Mouse (Mus musculus): Measurements from ENCODE around the gene Olfr223. TPM values are rescaled to one million over a fixed set of nuclear protein-coding genes. Genes with fewer than 3 reads are reported as not detected.

The Olfr223 gene
- polyA plus RNA-seq, 1 experiment from 2014 or later = not detected

DNA sequence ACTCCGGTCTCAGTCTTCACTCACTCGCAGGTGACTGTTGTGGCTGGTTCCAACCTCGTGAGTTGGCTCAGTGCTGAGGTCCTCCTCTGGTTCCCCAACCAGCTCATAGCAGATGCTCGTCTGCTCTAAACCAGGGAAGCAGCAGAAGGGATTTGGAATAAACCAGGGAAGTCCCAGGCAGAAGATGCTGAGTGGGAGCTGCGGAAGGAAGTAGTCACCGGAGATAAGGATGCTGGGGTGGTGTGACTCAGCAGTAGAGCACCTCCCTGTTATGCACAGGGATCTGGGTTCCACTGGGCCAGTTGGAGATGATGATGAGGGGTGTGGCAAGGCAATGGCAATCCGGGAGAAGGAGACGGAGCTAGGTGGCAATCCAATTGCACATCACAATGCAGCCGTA is 49.1 kb downstream of the Olfr223 start:
- WGBS = 79% methylated on average over 9 of the region's 9 CpGs
- ATAC-seq = no peak
- Histone ChIP-seq H3K9me3 (ENCODE audit: control insufficient read depth) (no peaks in the 10 kb centered on the region), H3K4me3 (ENCODE audit: low read depth, low read length) (no peak overlapping the region), H3K27ac (ENCODE audit: low read depth, low read length) (no peak overlapping the region), H3K36me3 (ENCODE audit: control insufficient read depth, insufficient read depth) (no peaks in the 10 kb centered on the region), H3K4me1 (replicated peaks; ENCODE audit: control insufficient read depth, insufficient read depth, low read length) (no peaks in the 10 kb centered on the region), H3K9ac (ENCODE audit: low read depth, low read length) (no peak overlapping the region), H3K4me2 (replicated peaks; ENCODE audit: low read depth) (no peak overlapping the region), H3K27me3 (replicated peaks; ENCODE audit: control insufficient read depth, insufficient read depth, low read length) (no peaks in the 10 kb centered on the region)
- TF ChIP-seq CTCF (IDR thresholded peaks at IDR 0.05; ENCODE audit: low read depth) = no peak

DNA sequence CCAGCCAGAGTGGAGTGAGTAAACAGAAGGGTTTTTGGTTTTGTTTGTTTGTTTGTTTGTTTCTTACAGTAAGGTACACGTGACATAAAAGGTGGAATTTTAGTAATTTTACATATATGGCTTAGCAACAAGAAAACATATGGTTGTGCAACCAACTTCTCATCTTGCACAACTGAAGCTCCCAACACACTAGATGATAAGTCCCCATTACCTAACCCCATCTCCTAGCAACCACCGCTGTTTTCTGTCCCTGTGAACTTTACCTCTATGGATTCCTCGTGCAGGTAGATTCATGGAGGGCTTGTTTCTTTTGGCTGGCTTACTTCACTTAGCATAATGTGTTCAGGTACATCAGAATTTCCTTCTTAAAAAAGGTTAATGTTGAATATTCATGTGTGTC is 49.7 kb downstream of the Olfr223 start:
- WGBS = 49% methylated on average over 3 of the region's 3 CpGs
- H3K27me3 ChIP-seq (replicated peaks; ENCODE audit: control insufficient read depth, insufficient read depth, low read length) = no peaks in the 10 kb centered on the region
- no peak overlapping the region for H3K27ac ChIP-seq (ENCODE audit: low read depth, low read length)
- no peaks in the 10 kb centered on the region for H3K9me3 ChIP-seq (ENCODE audit: control insufficient read depth)
- no peaks in the 10 kb centered on the region for H3K4me1 ChIP-seq (replicated peaks; ENCODE audit: control insufficient read depth, insufficient read depth, low read length)
- no peak for TF ChIP-seq CTCF (IDR thresholded peaks at IDR 0.05; ENCODE audit: low read depth)
- H3K36me3 ChIP-seq (ENCODE audit: control insufficient read depth, insufficient read depth) = no peaks in the 10 kb centered on the region
- no peak overlapping the region for H3K4me2 ChIP-seq (replicated peaks; ENCODE audit: low read depth)
- H3K9ac ChIP-seq (ENCODE audit: low read depth, low read length) = no peak overlapping the region
- H3K4me3 ChIP-seq (ENCODE audit: low read depth, low read length) = no peak overlapping the region
- no peak for ATAC-seq

DNA sequence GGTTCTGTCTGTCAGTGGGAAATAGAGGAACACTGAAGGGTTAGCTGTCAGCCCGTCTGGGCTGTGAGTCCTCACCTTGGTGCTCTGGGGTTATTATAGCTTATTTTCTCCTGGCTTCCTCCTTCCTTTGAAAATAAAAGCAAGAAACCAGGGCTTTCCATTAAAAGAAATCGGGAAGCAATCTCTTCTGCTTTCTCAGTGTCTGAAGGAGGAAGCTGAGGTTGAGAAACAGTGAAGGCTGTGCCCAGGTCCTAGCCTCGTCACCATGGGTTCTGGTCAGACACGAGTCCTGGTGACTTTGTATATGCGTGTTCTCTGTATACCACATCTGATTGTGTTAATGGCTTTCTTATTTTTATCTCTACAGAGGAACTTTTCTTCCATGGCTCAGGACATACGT is 50.6 kb downstream of the Olfr223 start:
- no peaks in the 10 kb centered on the region for H3K36me3 ChIP-seq (ENCODE audit: control insufficient read depth, insufficient read depth)

GRCm38 (mm10) chr11:59541324-59541723 is 51.8 kb downstream of the Olfr223 start, which contains the start of gene Nlrp3:
Nlrp3 (plus strand) TSS chr11:59541568.
- H3K4me1 ChIP-seq (replicated peaks; ENCODE audit: control insufficient read depth, insufficient read depth, low read length) = no peaks in the 10 kb centered on the region
- no peak within 1 kb of the TSS for H3K9ac ChIP-seq (ENCODE audit: low read depth, low read length)
- H3K27ac ChIP-seq (ENCODE audit: low read depth, low read length) = no peak within 1 kb of the TSS
- H3K27me3 ChIP-seq (replicated peaks; ENCODE audit: control insufficient read depth, insufficient read depth, low read length) = no peaks in the 10 kb centered on the region
- 61% methylated on average over 3 of the region's 3 CpGs for WGBS
- no peak within 1 kb of the TSS for H3K4me3 ChIP-seq (ENCODE audit: low read depth, low read length)
- H3K4me2 ChIP-seq (replicated peaks; ENCODE audit: low read depth) = no peak within 1 kb of the TSS
- no peak for ATAC-seq
- H3K9me3 ChIP-seq (ENCODE audit: control insufficient read depth) = no peaks in the 10 kb centered on the region
- no peaks in the 10 kb centered on the region for H3K36me3 ChIP-seq (ENCODE audit: control insufficient read depth, insufficient read depth)
- no peak for TF ChIP-seq CTCF (IDR thresholded peaks at IDR 0.05; ENCODE audit: low read depth)

More for the DNA sequence above, 50.6 kb downstream of the Olfr223 start:
- Histone ChIP-seq H3K4me3 (ENCODE audit: low read depth, low read length) (no peak overlapping the region), H3K27ac (ENCODE audit: low read depth, low read length) (no peak overlapping the region), H3K9me3 (ENCODE audit: control insufficient read depth) (no peaks in the 10 kb centered on the region), H3K4me2 (replicated peaks; ENCODE audit: low read depth) (no peak overlapping the region), H3K27me3 (replicated peaks; ENCODE audit: control insufficient read depth, insufficient read depth, low read length) (no peaks in the 10 kb centered on the region), H3K4me1 (replicated peaks; ENCODE audit: control insufficient read depth, insufficient read depth, low read length) (no peaks in the 10 kb centered on the region), H3K9ac (ENCODE audit: low read depth, low read length) (no peak overlapping the region)
- ATAC-seq = no peak
- TF ChIP-seq CTCF (IDR thresholded peaks at IDR 0.05; ENCODE audit: low read depth) = no peak
- WGBS = 73% methylated on average over 6 of the region's 6 CpGs

DNA sequence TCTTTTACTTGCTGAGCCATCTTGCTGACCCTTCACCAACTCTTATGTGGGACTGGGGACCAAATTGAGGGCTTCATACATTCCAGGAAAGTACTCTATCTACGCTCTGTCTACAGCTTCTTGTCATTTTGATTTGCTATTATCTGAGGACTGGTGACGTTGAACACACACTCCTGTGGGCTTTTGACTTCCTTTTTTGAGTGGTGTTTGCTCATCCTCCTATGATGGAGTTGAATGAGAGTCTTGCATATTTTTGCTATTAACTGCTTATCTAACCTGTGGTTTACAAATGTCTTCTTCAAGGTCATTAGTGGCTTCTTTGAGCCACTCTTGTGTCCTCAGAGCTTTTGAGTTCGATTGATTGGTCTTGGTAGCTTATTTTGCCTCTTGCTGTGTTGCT is 53.0 kb downstream of the Olfr223 start:
- no peaks in the 10 kb centered on the region for H3K27me3 ChIP-seq (replicated peaks; ENCODE audit: control insufficient read depth, insufficient read depth, low read length)
- no peak for TF ChIP-seq CTCF (IDR thresholded peaks at IDR 0.05; ENCODE audit: low read depth)
- no peaks in the 10 kb centered on the region for H3K36me3 ChIP-seq (ENCODE audit: control insufficient read depth, insufficient read depth)
- H3K4me3 ChIP-seq (ENCODE audit: low read depth, low read length) = no peak overlapping the region
- H3K9ac ChIP-seq (ENCODE audit: low read depth, low read length) = no peak overlapping the region
- H3K4me2 ChIP-seq (replicated peaks; ENCODE audit: low read depth) = no peak overlapping the region
- ATAC-seq = no peak
- no peaks in the 10 kb centered on the region for H3K4me1 ChIP-seq (replicated peaks; ENCODE audit: control insufficient read depth, insufficient read depth, low read length)
- no peaks in the 10 kb centered on the region for H3K9me3 ChIP-seq (ENCODE audit: control insufficient read depth)
- 70% methylated on average over 3 of the region's 3 CpGs for WGBS
- no peak overlapping the region for H3K27ac ChIP-seq (ENCODE audit: low read depth, low read length)

Other genes with a start within 250 kb of the Olfr223 start
- gene Prss38, start 217.6 kb downstream of the Olfr223 start, polyA plus RNA-seq (2015; fragmentation: Nextera tagmentation; extraction: Ambion mirVana) = not detected in 2 replicates
- 4.1 and 4.4 TPM in 2 replicates for gene Jmjd4, start 143.2 kb downstream of the Olfr223 start, polyA plus RNA-seq (2015; fragmentation: Nextera tagmentation; extraction: Ambion mirVana)
- gene Snap47, start 142.1 kb downstream of the Olfr223 start, polyA plus RNA-seq (2015; fragmentation: Nextera tagmentation; extraction: Ambion mirVana) = 37.3 and 39.6 TPM in 2 replicates
- 1.8 and 2.1 TPM in 2 replicates for gene Zfp867, start 120.8 kb downstream of the Olfr223 start, polyA plus RNA-seq (2015; fragmentation: Nextera tagmentation; extraction: Ambion mirVana)
- 5.4 and 6.2 TPM in 2 replicates for gene Zkscan17, start 66.5 kb downstream of the Olfr223 start, polyA plus RNA-seq (2015; fragmentation: Nextera tagmentation; extraction: Ambion mirVana)
- 0.14 and 0.17 TPM in 2 replicates for gene Nlrp3, start 51.7 kb downstream of the Olfr223 start, polyA plus RNA-seq (2015; fragmentation: Nextera tagmentation; extraction: Ambion mirVana)
- not detected in 2 replicates for gene Olfr222, start 17.1 kb downstream of the Olfr223 start, polyA plus RNA-seq (2015; fragmentation: Nextera tagmentation; extraction: Ambion mirVana)
- gene Mprip, start 68.0 kb upstream of the Olfr223 start, polyA plus RNA-seq (2015; fragmentation: Nextera tagmentation; extraction: Ambion mirVana) = 27.8 and 32.6 TPM in 2 replicates
- 0.67 and 0.89 TPM in 2 replicates for gene Pld6, start 194.4 kb upstream of the Olfr223 start, polyA plus RNA-seq (2015; fragmentation: Nextera tagmentation; extraction: Ambion mirVana)
- gene Flcn, start 216.7 kb upstream of the Olfr223 start, polyA plus RNA-seq (2015; fragmentation: Nextera tagmentation; extraction: Ambion mirVana) = 36.8 and 38.1 TPM in 2 replicates
- 19.8 and 21.0 TPM in 2 replicates for gene Nt5m, start 246.2 kb upstream of the Olfr223 start, polyA plus RNA-seq (2015; fragmentation: Nextera tagmentation; extraction: Ambion mirVana)
- 84.4 and 85.6 TPM in 2 replicates for gene Cops3, start 246.5 kb upstream of the Olfr223 start, polyA plus RNA-seq (2015; fragmentation: Nextera tagmentation; extraction: Ambion mirVana)